Mouse (Mus musculus): ENCODE data around the gene Shank3. TPM values are rescaled to one million over a fixed set of nuclear protein-coding genes. Genes with fewer than 3 reads are reported as not detected.

The Shank3 gene
- polyA plus RNA-seq, 1 experiment from 2014 or later = 0.33 TPM

Other genes with a start within 250 kb of the Shank3 start
- gene Sbf1, start 184.3 kb upstream of the Shank3 start, polyA plus RNA-seq (2015; fragmentation: Nextera tagmentation; extraction: Ambion mirVana) = 20.7 and 23.1 TPM in 2 replicates
- gene Adm2, start 176.9 kb upstream of the Shank3 start, polyA plus RNA-seq (2015; fragmentation: Nextera tagmentation; extraction: Ambion mirVana) = 1.9 and 2.6 TPM in 2 replicates
- gene Miox, start 165.2 kb upstream of the Shank3 start, polyA plus RNA-seq (2015; fragmentation: Nextera tagmentation; extraction: Ambion mirVana) = 8.6 and 8.9 TPM in 2 replicates
- 29.2 and 34.4 TPM in 2 replicates for gene Lmf2, start 144.0 kb upstream of the Shank3 start, polyA plus RNA-seq (2015; fragmentation: Nextera tagmentation; extraction: Ambion mirVana)
- gene Ncaph2, start 143.9 kb upstream of the Shank3 start, polyA plus RNA-seq (2015; fragmentation: Nextera tagmentation; extraction: Ambion mirVana) = 100 and 103 TPM in 2 replicates
- gene Sco2, start 125.8 kb upstream of the Shank3 start, polyA plus RNA-seq (2015; fragmentation: Nextera tagmentation; extraction: Ambion mirVana) = 2.9 and 3.1 TPM in 2 replicates
- gene Tymp, start 122.6 kb upstream of the Shank3 start, polyA plus RNA-seq (2015; fragmentation: Nextera tagmentation; extraction: Ambion mirVana) = 0.32 and 0.39 TPM in 2 replicates
- gene Odf3b, start 120.3 kb upstream of the Shank3 start, polyA plus RNA-seq (2015; fragmentation: Nextera tagmentation; extraction: Ambion mirVana) = 0.73 and 0.76 TPM in 2 replicates
- not detected in 2 replicates for gene Klhdc7b, start 114.7 kb upstream of the Shank3 start, polyA plus RNA-seq (2015; fragmentation: Nextera tagmentation; extraction: Ambion mirVana)
- gene Syce3, start 89.1 kb upstream of the Shank3 start, polyA plus RNA-seq (2015; fragmentation: Nextera tagmentation; extraction: Ambion mirVana) = not detected in 2 replicates
- 3.7 and 4.5 TPM in 2 replicates for gene Cpt1b, start 73.8 kb upstream of the Shank3 start, polyA plus RNA-seq (2015; fragmentation: Nextera tagmentation; extraction: Ambion mirVana)
- gene C730034F03Rik, start 70.0 kb upstream of the Shank3 start, polyA plus RNA-seq (2015; fragmentation: Nextera tagmentation; extraction: Ambion mirVana) = 2.0 TPM in 2 replicates
- 0.14 and 0.19 TPM in 2 replicates for gene Gm44502, start 69.9 kb upstream of the Shank3 start, polyA plus RNA-seq (2015; fragmentation: Nextera tagmentation; extraction: Ambion mirVana)
- 25.8 and 27.5 TPM in 2 replicates for gene Chkb, start 69.7 kb upstream of the Shank3 start, polyA plus RNA-seq (2015; fragmentation: Nextera tagmentation; extraction: Ambion mirVana)
- 0.26 TPM in 1 of 2 replicates, not detected in the other for gene Mapk8ip2, start 45.7 kb upstream of the Shank3 start, polyA plus RNA-seq (2015; fragmentation: Nextera tagmentation; extraction: Ambion mirVana)
- gene Arsa, start 22.2 kb upstream of the Shank3 start, polyA plus RNA-seq (2015; fragmentation: Nextera tagmentation; extraction: Ambion mirVana) = 4.3 and 5.0 TPM in 2 replicates
- not detected in 2 replicates for gene Acr, start 68.7 kb downstream of the Shank3 start, polyA plus RNA-seq (2015; fragmentation: Nextera tagmentation; extraction: Ambion mirVana)
- 4.3 and 4.8 TPM in 2 replicates for gene Rabl2, start 92.3 kb downstream of the Shank3 start, polyA plus RNA-seq (2015; fragmentation: Nextera tagmentation; extraction: Ambion mirVana)